Mouse (Mus musculus) mature B cell (primary cell): Measurements from ENCODE around the gene Spaca5.

Source experiments
- in situ Hi-C: fragments of 300-500 bp; cut with MboI; formaldehyde crosslinking; loops from 2 replicates; pipeline ENCODE4 v1.14.3; 2019

Gene Spaca5

DNA sequence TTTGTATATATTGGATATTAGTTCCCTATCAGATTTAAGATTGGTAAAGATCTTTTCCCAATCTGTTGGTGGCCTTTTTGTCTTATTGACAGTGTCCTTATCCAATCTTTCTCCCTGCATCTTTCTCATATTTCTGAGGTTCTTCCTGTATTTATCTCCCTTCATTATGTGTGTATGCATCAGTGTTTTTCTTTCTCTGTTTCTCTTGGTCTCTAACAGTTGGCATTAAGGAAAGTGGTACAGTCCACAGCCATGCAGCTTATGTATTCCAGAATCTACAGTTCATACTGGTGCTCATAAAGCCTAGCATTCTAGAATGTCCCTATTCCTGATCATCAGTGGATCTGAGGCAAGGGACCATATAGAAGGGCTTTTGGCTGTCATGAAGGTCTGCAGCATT, at the start of gene Spaca5:
Gene Spaca5, plus strand, starts transcription at position 301 of the 400 bp plus-strand sequence.
- in situ Hi-C loops = no loop called here

DNA sequence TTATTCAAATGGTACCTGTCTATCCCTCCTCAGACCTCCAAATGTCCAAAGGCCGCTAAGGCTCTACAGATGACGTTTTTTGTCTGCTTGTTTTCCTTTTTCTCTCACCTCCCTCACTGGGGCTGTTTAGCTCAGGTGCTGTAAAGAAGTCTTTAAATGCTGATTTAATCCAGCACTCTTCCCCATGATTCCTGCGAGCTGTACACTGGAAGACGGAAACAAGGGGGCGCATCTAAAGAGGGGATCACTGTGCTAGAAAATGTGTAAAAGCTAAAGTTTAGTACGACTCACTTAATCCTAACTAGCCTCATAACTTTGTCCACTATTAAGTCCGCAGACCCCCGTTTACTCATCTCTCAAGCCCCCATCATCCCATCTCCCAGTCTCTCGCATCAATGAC, 6.7 kb upstream of the Spaca5 start:
- in situ Hi-C loops = no loop called here

DNA sequence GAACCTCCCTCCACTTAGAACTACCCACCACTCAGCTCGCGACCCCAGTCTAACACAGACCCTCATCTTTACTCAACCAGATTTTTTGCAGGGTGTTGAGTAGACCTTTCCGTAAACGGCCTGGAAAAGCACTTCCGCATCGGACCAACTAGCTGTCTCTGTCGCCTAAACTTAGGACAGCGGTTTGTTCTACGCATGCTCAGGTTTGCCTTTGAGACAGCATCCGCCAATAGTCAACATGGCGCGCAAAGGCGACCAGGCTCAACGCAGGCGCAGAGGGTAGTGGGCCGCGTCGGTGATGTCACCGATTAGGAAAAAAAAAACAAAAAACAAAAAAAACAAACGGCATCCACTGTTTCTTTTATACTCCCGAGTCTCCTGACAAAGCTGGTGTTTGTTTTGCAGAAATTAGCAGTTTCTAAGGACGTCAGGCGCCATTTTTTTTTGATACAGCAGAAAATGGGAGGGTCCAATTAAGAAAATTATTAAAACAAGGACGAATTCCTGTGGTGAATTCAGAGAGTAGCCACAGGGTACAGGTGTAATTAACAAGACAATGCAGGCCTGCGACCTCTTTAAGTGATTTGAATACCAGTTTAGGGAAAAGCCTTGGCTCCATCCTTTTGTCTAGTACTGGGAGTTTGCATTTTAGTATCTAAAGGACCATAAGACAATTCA, 6.2 kb upstream of the Spaca5 start, which contains the start of gene Zfp182:
Gene Zfp182, minus strand, starts transcription at position 451 of the 678 bp plus-strand sequence.
- in situ Hi-C loops = no loop called here

DNA sequence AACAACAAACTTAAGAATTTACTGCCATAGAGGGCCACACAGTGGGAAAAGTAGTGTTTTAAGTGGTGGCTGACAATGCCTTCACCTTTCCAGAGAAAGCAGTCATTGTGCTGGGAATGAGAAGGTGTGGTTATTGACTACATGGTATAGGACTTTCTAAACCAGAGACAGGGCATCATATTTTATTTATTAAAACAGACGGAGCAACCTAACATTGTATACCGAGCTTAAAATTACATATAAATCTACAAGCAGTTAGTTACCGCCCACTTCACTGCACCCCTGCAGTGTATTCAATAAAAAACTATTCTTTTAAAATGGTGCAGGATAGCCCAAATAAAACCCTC, 5.7 kb upstream of the Spaca5 start:
- in situ Hi-C loops = no loop called here

DNA sequence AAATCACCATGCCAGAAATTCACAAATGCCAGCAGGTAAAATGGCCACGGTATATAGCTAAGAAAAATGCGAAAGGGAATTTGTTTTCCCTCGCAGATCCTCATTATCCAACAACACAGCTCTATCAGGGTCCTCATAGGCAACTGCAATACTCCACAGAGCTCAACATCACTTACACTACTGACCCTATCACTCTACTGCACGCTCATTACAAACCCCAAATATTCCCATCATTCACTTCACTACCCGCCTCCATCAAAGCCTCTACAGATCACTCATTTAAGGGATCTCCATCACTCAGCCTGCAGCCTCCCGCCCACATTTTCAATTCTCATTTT, 20.4 kb downstream of the Spaca5 start:
- in situ Hi-C loops = no loop called here

DNA sequence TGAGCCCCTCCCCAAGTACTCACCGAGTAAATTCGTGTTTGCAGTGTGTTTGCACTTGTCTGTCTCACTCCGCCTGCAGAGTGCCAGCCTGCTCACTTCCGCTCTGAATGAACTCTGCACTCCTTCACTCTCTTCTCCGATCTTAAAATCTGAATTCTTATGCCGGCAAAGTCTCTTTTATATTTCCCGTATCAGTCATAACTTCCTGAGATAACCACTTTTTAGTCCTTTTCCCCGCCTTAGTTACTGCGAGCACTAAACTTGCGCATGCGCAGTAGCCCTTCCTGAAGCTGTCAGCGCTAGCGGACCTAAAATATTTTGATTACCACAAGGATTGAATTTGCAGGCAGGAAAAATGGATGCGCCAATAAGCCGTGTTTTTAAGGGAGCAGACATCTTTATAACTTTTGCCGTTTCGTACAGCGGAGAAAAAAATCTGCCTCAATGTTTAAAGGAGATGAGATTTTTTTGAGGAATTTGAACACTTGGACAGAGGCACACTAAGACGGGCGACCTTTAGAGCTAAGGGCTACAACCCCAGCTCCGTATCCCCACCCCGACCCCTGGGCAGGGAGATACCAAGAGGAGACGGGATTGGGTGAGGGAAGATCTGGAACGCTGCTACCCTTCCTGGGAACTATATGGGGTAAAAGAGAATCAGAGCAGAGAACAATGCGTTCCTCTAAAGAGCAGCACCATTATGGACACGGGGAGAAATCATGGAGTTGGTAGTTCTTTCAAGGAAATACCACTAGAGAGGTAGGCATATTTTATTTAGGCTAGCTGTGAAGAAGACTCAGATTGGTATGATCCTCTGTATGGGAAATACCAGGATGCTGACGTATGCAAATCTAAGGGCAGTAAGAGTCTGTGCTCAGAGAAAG, 21.0 kb downstream of the Spaca5 start, which contains the start of gene Zfp300:
Gene Zfp300, minus strand, starts transcription at position 545 of the 884 bp plus-strand sequence.
- in situ Hi-C loops = no loop called here

DNA sequence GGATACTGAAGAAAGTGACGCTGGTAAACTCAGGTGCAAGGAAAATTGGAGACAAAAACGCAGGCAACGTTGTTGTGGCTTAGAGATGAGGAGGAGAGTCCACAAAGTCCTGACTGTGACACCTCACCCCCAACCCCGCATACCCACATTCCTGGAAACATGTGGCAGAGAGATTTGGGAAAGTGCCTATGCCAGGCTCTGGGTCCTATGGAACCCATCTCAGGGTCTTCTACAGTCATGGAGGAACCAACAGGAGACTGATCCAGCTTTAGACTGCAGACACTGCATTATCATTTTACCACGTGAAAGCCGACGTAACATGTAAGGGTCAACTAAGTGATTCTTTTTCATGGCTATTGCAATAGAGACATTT, 21.6 kb downstream of the Spaca5 start:
- in situ Hi-C loops = no loop called here

DNA sequence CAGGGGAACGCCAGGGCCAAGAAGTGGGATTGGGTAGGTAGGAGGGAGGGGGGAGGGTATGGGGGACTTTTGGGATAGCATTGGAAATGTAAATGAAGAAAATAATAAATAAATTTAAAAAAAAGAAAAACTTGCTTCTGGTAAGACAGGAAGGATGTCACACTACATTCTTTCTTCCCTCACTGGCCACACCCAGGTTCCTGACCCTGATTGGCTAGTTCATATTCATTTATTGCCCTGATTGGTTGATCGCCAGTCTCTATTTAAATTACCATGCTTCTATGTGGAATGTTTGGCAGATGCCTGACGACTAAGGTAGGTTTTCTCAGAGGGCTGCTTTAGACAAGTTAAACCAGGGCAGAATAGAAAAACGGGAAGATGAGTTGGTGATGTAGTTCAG, 47.3 kb downstream of the Spaca5 start, which contains the start of gene Ssxa1:
Gene Ssxa1, plus strand, starts transcription at position 301 of the 400 bp plus-strand sequence.
- in situ Hi-C loops = no loop called here
